Mouse (Mus musculus) regulatory T cell (primary cell): ENCODE data around the gene Mrpl41.
"Not testable (repeated sequence)": the region's sequence is repeated elsewhere in the genome, so short reads cannot be mapped to it uniquely, and the experiment has no call there.

Experiments used
- in situ Hi-C: fragments of 300-600 bp; cut with MboI, MseI; formaldehyde crosslinking; loops from one replicate; pipeline ENCODE4 v1.15.1; 2025; ENCODE audit warnings: high pct_unique_total_duplicates

Gene Mrpl41

GRCm38 (mm10) chr2:24974906-24975703, at the start of gene Mrpl41:
Gene Mrpl41 (minus strand): TSS chr2:24975098.
- in situ Hi-C loops: loop anchor here (25.0 kb wide), 2 partner anchors 1012 to 1937 kb away; partner anchors contain the start of genes Camsap1, Med22, Rpl7a and Surf1

GRCm38 (mm10) chr2:25022678-25023077, 47.8 kb upstream of the Mrpl41 start:
- in situ Hi-C loops: no loop called here

DNA sequence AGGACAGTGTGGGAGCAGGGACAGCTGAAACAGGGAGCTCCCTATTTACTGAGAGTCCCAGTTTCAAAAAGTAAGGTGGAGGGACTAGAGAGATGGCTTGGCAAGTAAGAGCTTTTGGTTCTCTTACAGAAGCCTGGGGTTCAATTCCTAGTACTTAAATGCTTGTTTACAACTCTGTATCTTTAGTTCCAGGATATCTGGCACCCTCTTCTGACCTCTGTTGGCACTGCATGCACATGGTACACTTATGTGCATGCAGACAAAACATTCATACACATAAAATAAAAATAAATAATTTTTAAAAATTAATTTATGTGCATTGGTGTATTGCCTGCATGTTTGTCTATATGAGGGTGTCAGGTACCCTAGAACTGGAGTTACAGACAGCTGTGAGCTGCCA, 33.4 kb upstream of the Mrpl41 start:
- in situ Hi-C loops: no loop called here

DNA sequence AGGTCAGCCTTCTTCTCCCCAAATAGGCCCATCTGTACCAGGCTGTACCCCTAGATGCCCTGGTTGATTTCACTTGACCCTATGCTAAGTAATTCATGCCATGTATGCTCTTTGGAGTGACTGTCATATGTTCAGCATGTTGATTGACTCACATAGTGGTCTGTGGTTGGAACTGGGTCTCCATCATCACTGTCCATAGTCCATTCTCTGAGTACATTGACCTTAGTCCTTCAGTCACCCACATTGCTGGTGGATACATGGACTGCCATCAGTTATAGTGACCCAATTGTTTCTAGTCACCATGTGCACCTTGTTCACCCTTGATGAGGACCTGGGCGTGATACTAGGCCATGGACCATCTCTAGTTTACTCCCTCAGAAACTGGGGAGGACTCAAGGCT, 31.9 kb upstream of the Mrpl41 start:
- in situ Hi-C loops: no loop called here

- in situ Hi-C loops: no loop called here
Observed at GRCm38 (mm10) chr2:25003946-25004786, 29.3 kb upstream of the Mrpl41 start.

- in situ Hi-C loops: no loop called here
Observed at GRCm38 (mm10) chr2:25000544-25001235, 25.8 kb upstream of the Mrpl41 start.

DNA sequence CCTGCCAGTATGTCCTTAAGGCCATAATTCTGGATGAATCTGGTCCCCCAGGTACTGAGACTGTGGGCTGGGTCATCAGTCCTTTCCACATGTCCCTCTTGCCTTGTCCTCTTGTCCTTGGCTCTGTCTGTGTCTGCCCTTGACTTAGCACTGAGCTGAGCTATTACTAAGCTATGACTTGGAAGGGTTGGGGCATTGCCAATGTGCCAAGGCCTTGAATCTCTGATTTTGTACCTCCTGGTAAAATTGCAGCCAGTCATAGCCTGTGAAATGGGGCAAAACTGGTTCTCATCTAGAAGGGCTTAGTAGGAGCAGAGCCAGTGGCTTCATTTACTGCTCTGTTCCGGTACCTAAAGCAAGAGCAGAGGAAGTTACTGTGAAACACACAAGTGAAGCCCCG, 21.6 kb upstream of the Mrpl41 start:
- in situ Hi-C loops: no loop called here

DNA sequence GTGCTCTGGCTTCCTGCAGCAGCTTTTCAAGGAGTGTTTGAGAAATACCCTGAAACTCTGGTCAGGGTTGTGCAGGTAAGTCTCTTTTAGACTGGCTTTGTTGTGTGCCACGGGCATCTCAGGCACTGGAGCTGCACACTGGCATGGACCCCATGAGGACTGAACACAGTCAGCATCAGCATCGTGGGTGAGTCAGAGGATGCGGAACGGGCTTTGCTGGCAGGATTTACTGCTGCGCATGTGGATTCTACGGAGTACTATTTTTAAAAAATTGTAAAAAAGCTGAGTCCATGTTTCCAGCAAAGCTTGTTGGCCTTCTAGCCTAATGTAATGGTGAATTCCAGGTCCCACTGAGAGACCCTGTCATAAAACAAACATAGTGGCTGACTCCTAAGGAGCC, 20.4 kb upstream of the Mrpl41 start:
- in situ Hi-C loops: no loop called here

DNA sequence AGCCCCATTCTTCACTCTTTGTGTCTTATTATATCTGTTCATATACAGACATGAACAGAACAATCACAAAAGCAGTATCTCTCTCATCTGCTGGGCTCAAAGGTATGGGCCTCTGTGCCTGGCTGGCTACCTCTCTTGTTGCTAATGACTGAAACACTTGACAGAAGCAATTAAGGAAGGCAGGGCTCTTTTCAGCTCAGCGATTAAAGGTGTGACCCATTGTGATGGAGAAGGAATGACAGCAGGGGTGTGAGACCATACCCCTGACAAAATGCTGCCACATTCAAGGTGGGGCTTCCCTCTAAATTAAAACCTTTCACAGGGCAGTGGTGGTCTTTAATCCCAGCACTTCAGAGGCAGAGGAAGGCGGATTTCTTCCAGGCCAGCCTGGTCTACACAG, 12.9 kb upstream of the Mrpl41 start:
- in situ Hi-C loops: no loop called here

DNA sequence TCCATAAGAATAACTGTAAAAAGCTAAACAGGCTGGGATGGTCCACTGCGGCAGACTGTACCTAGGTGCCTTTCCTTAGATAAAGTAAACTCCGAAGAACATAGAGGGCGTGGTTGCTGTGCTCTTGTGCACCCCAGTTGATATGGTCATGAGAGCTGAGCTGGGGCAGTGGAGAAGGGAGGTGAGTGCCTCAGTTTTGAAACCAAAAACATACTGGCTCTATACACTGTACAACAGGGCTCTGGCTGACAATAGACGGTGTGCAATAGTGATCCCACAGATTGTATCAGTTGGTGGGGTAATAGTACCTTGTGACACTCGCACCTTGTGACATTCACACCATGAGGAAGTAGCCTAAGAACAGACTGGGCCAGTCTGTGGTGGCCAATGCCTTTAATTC, 2.1 kb upstream of the Mrpl41 start:
- in situ Hi-C loops: no loop called here

- in situ Hi-C loops: no loop called here
Observed at GRCm38 (mm10) chr2:24975704-24976297, 903 bp upstream of the Mrpl41 start, which contains the start of gene Pnpla7. Gene Pnpla7 (plus strand): TSS chr2:24976033.

DNA sequence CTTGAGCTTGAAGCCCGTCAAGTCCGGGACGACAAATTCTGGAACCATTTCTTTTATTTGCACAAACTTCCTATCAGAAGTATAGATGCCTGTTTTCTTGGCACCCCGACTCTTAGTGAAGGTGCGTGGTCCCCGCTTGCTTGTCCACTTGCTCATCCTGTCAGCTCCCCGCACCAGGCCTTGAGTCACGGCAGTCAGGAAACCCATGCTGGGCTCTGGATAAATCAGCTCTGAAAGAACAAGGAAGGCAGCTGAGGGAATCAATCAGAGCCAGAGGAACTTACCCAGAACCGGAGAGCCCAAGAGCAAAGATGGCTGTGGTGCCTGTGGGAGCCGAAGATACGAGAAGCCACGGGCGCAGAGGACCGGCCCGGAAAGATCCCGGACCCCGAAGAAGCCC, 446 bp downstream of the Mrpl41 start:
- in situ Hi-C loops: loop anchor here (25.0 kb wide), 2 partner anchors 1013 to 1938 kb away; partner anchors contain the start of genes Camsap1, Med22, Rpl7a and Surf1

- in situ Hi-C loops: loop anchor here (25.0 kb wide), 2 partner anchors 1017 to 1942 kb away; partner anchors contain the start of genes Camsap1, Med22, Rpl7a and Surf1
Observed at GRCm38 (mm10) chr2:24970386-24970785, 4.5 kb downstream of the Mrpl41 start.

DNA sequence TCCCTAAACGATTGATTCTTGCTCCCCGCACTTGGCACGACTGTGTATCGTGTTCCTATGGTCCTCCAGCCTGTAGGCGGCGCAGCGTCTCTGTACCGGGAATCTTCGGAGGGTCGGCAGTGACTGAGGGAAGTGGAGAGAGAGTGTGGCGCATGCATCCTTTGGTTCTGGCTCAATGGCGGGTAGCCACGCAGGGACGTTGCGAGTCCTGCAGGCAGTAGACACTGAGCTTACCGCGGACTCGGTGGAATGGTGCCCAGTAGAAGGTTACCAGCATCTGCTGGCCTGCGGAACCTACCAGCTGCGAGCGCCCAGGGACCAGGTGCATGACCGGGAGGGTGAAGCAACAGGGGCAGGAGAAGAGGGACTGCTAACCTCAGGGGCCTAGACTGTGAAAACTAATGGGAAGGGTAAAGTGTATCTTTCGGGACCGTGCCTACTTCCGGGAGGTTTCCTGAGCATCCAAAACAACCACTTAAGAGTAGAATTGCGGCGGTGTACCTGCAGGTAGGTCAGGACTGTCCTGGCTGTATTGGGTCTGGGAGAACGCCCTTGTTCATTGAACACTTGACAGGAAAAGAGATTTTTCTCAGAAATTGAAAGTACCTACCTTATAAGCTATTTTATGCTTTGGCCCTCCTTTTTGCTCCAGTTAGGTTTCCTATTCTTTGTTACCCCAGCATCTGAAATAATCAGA, 12.4 kb downstream of the Mrpl41 start, which contains the start of gene Dph7:
Gene Dph7, plus strand, starts transcription at position 97 of the 697 bp plus-strand sequence.
- in situ Hi-C loops: loop anchor here (25.0 kb wide), 2 partner anchors 1025 to 1950 kb away; partner anchors contain the start of genes Camsap1, Med22, Rpl7a and Surf1

DNA sequence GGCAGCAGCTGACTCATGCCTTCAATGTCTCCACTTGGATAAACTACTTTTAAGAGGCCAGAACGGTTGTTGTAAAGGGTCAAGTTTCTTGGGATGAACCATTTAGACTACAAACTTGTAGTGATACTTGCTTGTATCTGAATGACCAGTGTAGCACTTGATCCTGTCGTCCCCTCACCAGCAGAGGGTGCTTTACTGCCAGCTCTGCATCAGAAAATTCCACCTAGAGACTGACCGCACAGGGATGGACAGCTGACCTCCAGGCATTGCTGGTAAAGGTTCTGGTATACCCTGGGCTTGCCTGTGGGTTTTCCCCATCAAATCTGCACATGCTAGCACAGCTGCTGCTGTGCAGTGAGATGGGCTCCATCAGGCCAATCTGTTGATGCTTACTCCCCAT, 14.0 kb downstream of the Mrpl41 start:
- in situ Hi-C loops: loop anchor here (25.0 kb wide), 2 partner anchors 1026 to 1951 kb away; partner anchors contain the start of genes Camsap1, Med22, Rpl7a and Surf1

- in situ Hi-C loops: loop anchor here (25.0 kb wide), 2 partner anchors 1035 to 1960 kb away; partner anchors contain the start of genes Camsap1, Med22, Rpl7a and Surf1
Observed at GRCm38 (mm10) chr2:24952537-24953055, 22.3 kb downstream of the Mrpl41 start.

DNA sequence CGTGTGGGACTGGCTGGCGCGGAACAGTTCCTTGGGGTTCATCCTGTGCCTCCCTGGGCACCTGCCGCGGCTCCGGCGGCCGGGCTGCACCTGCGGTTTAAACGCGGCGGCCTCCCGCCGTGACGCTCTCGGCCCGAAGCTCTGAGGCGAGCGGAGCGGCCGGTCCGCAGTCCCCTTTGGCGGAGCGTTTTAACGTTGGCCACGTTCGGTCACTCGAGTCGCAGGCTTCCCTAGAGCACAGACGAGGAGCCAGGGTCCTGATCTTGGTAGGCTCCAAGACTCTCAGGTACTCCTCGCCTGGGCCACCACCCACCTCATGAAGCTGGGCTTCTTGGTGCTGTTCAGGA, 24.7 kb downstream of the Mrpl41 start:
- in situ Hi-C loops: loop anchor here (25.0 kb wide), 2 partner anchors 1037 to 1962 kb away; partner anchors contain the start of genes Camsap1, Med22, Rpl7a and Surf1

DNA sequence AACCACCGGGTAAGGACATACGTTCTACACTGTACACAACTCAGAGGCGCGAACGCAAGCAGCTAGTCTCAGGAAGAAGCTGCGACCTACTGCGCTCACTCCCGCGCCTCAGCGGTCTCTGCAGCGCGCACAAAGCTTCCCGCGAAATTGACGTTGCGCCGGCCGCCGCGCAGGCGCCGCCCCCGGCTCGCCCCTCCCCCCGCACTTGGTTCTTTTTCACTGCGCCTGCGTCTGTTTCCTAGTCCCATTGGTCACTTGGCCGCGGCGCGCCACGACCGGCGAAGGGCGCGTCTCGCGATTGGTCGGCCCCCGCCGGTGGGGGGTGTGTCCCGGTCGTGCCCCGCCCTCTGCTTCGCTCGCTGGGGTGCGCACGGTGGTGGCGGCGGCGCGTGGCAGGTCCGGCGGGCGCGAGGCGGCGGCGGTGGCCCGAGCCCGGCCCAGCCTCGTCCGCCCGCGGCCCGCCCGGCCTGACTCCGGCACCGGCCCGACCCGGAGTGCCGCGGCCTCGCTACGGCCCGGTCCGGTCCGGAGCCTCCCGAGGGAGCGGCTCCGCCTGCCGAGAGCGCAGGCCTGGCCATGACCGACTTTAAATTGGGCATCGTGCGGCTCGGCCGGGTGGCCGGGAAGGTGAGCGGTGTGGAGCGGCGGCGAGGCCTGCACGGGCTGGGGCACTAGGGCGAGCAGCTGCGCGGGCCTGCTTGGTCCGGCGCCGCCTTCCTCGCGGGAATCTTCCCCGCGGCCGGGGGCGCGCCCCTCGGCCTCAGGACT, 25.3 kb downstream of the Mrpl41 start, which contains the start of gene Zmynd19:
Gene Zmynd19, plus strand, starts transcription at position 372 of the 768 bp plus-strand sequence.
- in situ Hi-C loops: loop anchor here (25.0 kb wide), 2 partner anchors 1038 to 1963 kb away; partner anchors contain the start of genes Camsap1, Med22, Rpl7a and Surf1

DNA sequence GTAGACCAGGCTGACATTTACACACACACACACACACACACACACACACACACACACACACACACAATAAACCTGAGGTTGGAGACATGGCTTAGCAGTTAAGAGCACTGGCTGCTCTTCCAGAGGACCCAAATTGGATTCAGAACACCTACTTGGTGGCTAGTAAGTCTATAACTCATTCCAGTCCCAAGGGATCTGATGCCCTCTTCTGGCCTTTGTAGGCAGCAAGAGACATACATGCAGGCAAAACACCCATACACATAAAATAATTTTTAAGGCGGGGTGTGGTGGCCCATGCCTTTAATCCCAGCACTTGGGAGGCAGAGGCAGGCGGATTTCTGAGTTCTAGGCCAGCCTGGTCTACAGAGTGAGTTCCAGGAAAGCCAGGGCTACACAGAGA, 30.6 kb downstream of the Mrpl41 start:
- in situ Hi-C loops: not testable (repeated sequence)
